Mouse (Mus musculus): Measurements from ENCODE around the gene Procr. TPM values are rescaled to one million over a fixed set of nuclear protein-coding genes. Genes with fewer than 3 reads are reported as not detected.

Procr gene
- 5.0 TPM for polyA plus RNA-seq (2014; fragmentation: Illumina TruSeq; extraction: RNeasy Lipid Tissue Mini Kit (QIAGEN cat#74804))

GRCm38 (mm10) chr2:155751014-155751786, at the start of gene Procr:
Gene Procr (plus strand): TSS chr2:155751117.

GRCm38 (mm10) chr2:155729158-155729645, 21.7 kb upstream of the Procr start, which contains the start of gene Edem2:
Gene Edem2 (minus strand): TSS chr2:155729475.

GRCm38 (mm10) chr2:155735766-155736165, 15.2 kb upstream of the Procr start, which contains the start of gene Gm17581:
Gene Gm17581 (minus strand): TSS chr2:155735866.

GRCm38 (mm10) chr2:155774927-155775684, 24.2 kb downstream of the Procr start, which contains the start of gene Mmp24:
Gene Mmp24 (plus strand): TSS chr2:155775342.

Other genes starting within 250 kb of the Procr start
- 8.0 TPM for gene Acss2, start 233.2 kb upstream of the Procr start, polyA plus RNA-seq (2014; fragmentation: Illumina TruSeq; extraction: RNeasy Lipid Tissue Mini Kit (QIAGEN cat#74804))
- not detected for gene Ggt7, start 232.9 kb upstream of the Procr start, polyA plus RNA-seq (2014; fragmentation: Illumina TruSeq; extraction: RNeasy Lipid Tissue Mini Kit (QIAGEN cat#74804))
- gene Gss, start 158.3 kb upstream of the Procr start, polyA plus RNA-seq (2014; fragmentation: Illumina TruSeq; extraction: RNeasy Lipid Tissue Mini Kit (QIAGEN cat#74804)), result 1.3 TPM
- gene Myh7b, start 139.9 kb upstream of the Procr start, polyA plus RNA-seq (2014; fragmentation: Illumina TruSeq; extraction: RNeasy Lipid Tissue Mini Kit (QIAGEN cat#74804)), result not detected
- 133 TPM for gene Trpc4ap, start 58.7 kb upstream of the Procr start, polyA plus RNA-seq (2014; fragmentation: Illumina TruSeq; extraction: RNeasy Lipid Tissue Mini Kit (QIAGEN cat#74804))
- 8.2 TPM for gene Edem2, start 21.6 kb upstream of the Procr start, polyA plus RNA-seq (2014; fragmentation: Illumina TruSeq; extraction: RNeasy Lipid Tissue Mini Kit (QIAGEN cat#74804))
- not detected for gene Gm17581, start 15.3 kb upstream of the Procr start, polyA plus RNA-seq (2014; fragmentation: Illumina TruSeq; extraction: RNeasy Lipid Tissue Mini Kit (QIAGEN cat#74804))
- not detected for gene Mmp24, start 24.2 kb downstream of the Procr start, polyA plus RNA-seq (2014; fragmentation: Illumina TruSeq; extraction: RNeasy Lipid Tissue Mini Kit (QIAGEN cat#74804))
- gene BC029722, start 68.3 kb downstream of the Procr start, polyA plus RNA-seq (2014; fragmentation: Illumina TruSeq; extraction: RNeasy Lipid Tissue Mini Kit (QIAGEN cat#74804)), result 19.0 TPM
- gene Eif6, start 75.8 kb downstream of the Procr start, polyA plus RNA-seq (2014; fragmentation: Illumina TruSeq; extraction: RNeasy Lipid Tissue Mini Kit (QIAGEN cat#74804)), result 9.6 TPM
- gene Fam83c, start 83.7 kb downstream of the Procr start, polyA plus RNA-seq (2014; fragmentation: Illumina TruSeq; extraction: RNeasy Lipid Tissue Mini Kit (QIAGEN cat#74804)), result not detected
- gene Uqcc1, start 179.2 kb downstream of the Procr start, polyA plus RNA-seq (2014; fragmentation: Illumina TruSeq; extraction: RNeasy Lipid Tissue Mini Kit (QIAGEN cat#74804)), result 36.9 TPM
- gene Gm15557, start 189.6 kb downstream of the Procr start, polyA plus RNA-seq (2014; fragmentation: Illumina TruSeq; extraction: RNeasy Lipid Tissue Mini Kit (QIAGEN cat#74804)), result not detected
- not detected for gene Gdf5, start 194.2 kb downstream of the Procr start, polyA plus RNA-seq (2014; fragmentation: Illumina TruSeq; extraction: RNeasy Lipid Tissue Mini Kit (QIAGEN cat#74804))
- gene Cep250, start 205.3 kb downstream of the Procr start, polyA plus RNA-seq (2014; fragmentation: Illumina TruSeq; extraction: RNeasy Lipid Tissue Mini Kit (QIAGEN cat#74804)), result 2.1 TPM

Data from ovary, adult 10 weeks (tissue).